Mouse (Mus musculus): ENCODE measurements around the gene Dnajb7. TPM values are rescaled to one million over a fixed set of nuclear protein-coding genes. Genes with fewer than 3 reads are reported as not detected.
"Not testable (repeated sequence)": the region's sequence is repeated elsewhere in the genome, so short reads cannot be mapped to it uniquely, and the experiment has no call there.

Dnajb7 gene
- polyA plus RNA-seq (2012): 0.03 and 0.04 TPM in 2 replicates

- peaks cover 6% of the 10 kb centered on the region for H3K36me3 ChIP-seq (ENCODE audit: control insufficient read depth)
- no peaks in the 10 kb centered on the region for H3K27me3 ChIP-seq (ENCODE audit: control insufficient read depth)
- TF ChIP-seq GATA1 (IDR thresholded peaks at IDR 0.05; ENCODE audit: low read length) (no peak), TAL1 (IDR thresholded peaks at IDR 0.05; ENCODE audit: low read length) (no peak)
- no peaks in the 10 kb centered on the region for H3K9me3 ChIP-seq (ENCODE audit: control insufficient read depth, low read length)
- peaks cover 3% of the 10 kb centered on the region; the same call in 1 of the 2 replicates for H3K4me1 ChIP-seq (ENCODE audit: control insufficient read depth)
- H3K4me3 ChIP-seq (replicated peaks): no peak within 1 kb of the TSS
These were observed at the start of gene Dnajb7 for GRCm38 (mm10) chr15:81408199-81408598. Gene Dnajb7 (minus strand): TSS chr15:81408299.

GRCm38 (mm10) chr15:81448463-81448862, 40.4 kb upstream of the Dnajb7 start:
- TF ChIP-seq TAL1 (IDR thresholded peaks at IDR 0.05; ENCODE audit: low read length): no peak
- TF ChIP-seq GATA1 (IDR thresholded peaks at IDR 0.05; ENCODE audit: low read length): no peak
- Histone ChIP-seq H3K27me3 (ENCODE audit: control insufficient read depth) (no peaks in the 10 kb centered on the region), H3K4me1 (ENCODE audit: control insufficient read depth) (no peaks in the 10 kb centered on the region), H3K4me3 (replicated peaks) (no peak overlapping the region), H3K36me3 (ENCODE audit: control insufficient read depth) (peaks cover 65% of the 10 kb centered on the region), H3K9me3 (ENCODE audit: control insufficient read depth, low read length) (no peaks in the 10 kb centered on the region)

- no peaks in the 10 kb centered on the region for H3K9me3 ChIP-seq (ENCODE audit: control insufficient read depth, low read length)
- no peaks in the 10 kb centered on the region for H3K27me3 ChIP-seq (ENCODE audit: control insufficient read depth)
- no peak overlapping the region for H3K4me3 ChIP-seq (replicated peaks)
- H3K4me1 ChIP-seq (ENCODE audit: control insufficient read depth): no peaks in the 10 kb centered on the region; the same call in 1 of the 2 replicates
- TF ChIP-seq TAL1 (IDR thresholded peaks at IDR 0.05; ENCODE audit: low read length) (no peak), GATA1 (IDR thresholded peaks at IDR 0.05; ENCODE audit: low read length) (no peak)
- peaks cover 44% of the 10 kb centered on the region for H3K36me3 ChIP-seq (ENCODE audit: control insufficient read depth)
These were observed 31.1 kb upstream of the Dnajb7 start for GRCm38 (mm10) chr15:81439236-81439635.

GRCm38 (mm10) chr15:81438345-81438744, 30.2 kb upstream of the Dnajb7 start:
- no peak overlapping the region for H3K4me3 ChIP-seq (replicated peaks)
- peaks cover 38% of the 10 kb centered on the region for H3K36me3 ChIP-seq (ENCODE audit: control insufficient read depth)
- H3K4me1 ChIP-seq (ENCODE audit: control insufficient read depth): no peaks in the 10 kb centered on the region; the same call in 1 of the 2 replicates
- TF ChIP-seq GATA1 (IDR thresholded peaks at IDR 0.05; ENCODE audit: low read length) (no peak), TAL1 (IDR thresholded peaks at IDR 0.05; ENCODE audit: low read length) (no peak)
- H3K9me3 ChIP-seq (ENCODE audit: control insufficient read depth, low read length): no peaks in the 10 kb centered on the region
- no peaks in the 10 kb centered on the region for H3K27me3 ChIP-seq (ENCODE audit: control insufficient read depth)

- TF ChIP-seq GATA1 (IDR thresholded peaks at IDR 0.05; ENCODE audit: low read length) (no peak), TAL1 (IDR thresholded peaks at IDR 0.05; ENCODE audit: low read length) (no peak)
- peaks cover 50% of the 10 kb centered on the region for H3K36me3 ChIP-seq (ENCODE audit: control insufficient read depth)
These were observed 23.1 kb upstream of the Dnajb7 start for GRCm38 (mm10) chr15:81431195-81431594.

GRCm38 (mm10) chr15:81427947-81428346, 19.8 kb upstream of the Dnajb7 start:
- Histone ChIP-seq H3K9me3 (ENCODE audit: control insufficient read depth, low read length) (no peaks in the 10 kb centered on the region), H3K4me3 (replicated peaks) (no peak overlapping the region), H3K27me3 (ENCODE audit: control insufficient read depth) (no peaks in the 10 kb centered on the region), H3K4me1 (ENCODE audit: control insufficient read depth) (peaks cover 13% of the 10 kb centered on the region), H3K36me3 (ENCODE audit: control insufficient read depth) (peaks cover 43% of the 10 kb centered on the region)
- TF ChIP-seq GATA1 (IDR thresholded peaks at IDR 0.05; ENCODE audit: low read length): no peak
- TF ChIP-seq TAL1 (IDR thresholded peaks at IDR 0.05; ENCODE audit: low read length): no peak

More at GRCm38 (mm10) chr15:81431195-81431594, 23.1 kb upstream of the Dnajb7 start:
- H3K4me1 ChIP-seq (ENCODE audit: control insufficient read depth): peaks cover 4% of the 10 kb centered on the region
- no peaks in the 10 kb centered on the region for H3K9me3 ChIP-seq (ENCODE audit: control insufficient read depth, low read length)
- no peaks in the 10 kb centered on the region for H3K27me3 ChIP-seq (ENCODE audit: control insufficient read depth)
- no peak overlapping the region for H3K4me3 ChIP-seq (replicated peaks)

GRCm38 (mm10) chr15:81425311-81425710, 17.2 kb upstream of the Dnajb7 start:
- no peaks in the 10 kb centered on the region for H3K9me3 ChIP-seq (ENCODE audit: control insufficient read depth, low read length)
- peaks cover 18% of the 10 kb centered on the region for H3K4me1 ChIP-seq (ENCODE audit: control insufficient read depth)
- no peaks in the 10 kb centered on the region for H3K27me3 ChIP-seq (ENCODE audit: control insufficient read depth)
- no peak for TF ChIP-seq TAL1 (IDR thresholded peaks at IDR 0.05; ENCODE audit: low read length)
- no peak for TF ChIP-seq GATA1 (IDR thresholded peaks at IDR 0.05; ENCODE audit: low read length)
- H3K36me3 ChIP-seq (ENCODE audit: control insufficient read depth): peaks cover 25% of the 10 kb centered on the region
- H3K4me3 ChIP-seq (replicated peaks): no peak overlapping the region

- TF ChIP-seq TAL1 (IDR thresholded peaks at IDR 0.05; ENCODE audit: low read length) (no peak), GATA1 (IDR thresholded peaks at IDR 0.05; ENCODE audit: low read length) (no peak)
- Histone ChIP-seq H3K27me3 (ENCODE audit: control insufficient read depth) (no peaks in the 10 kb centered on the region), H3K36me3 (ENCODE audit: control insufficient read depth) (peaks cover 22% of the 10 kb centered on the region), H3K4me3 (replicated peaks) (no peak overlapping the region), H3K9me3 (ENCODE audit: control insufficient read depth, low read length) (no peaks in the 10 kb centered on the region), H3K4me1 (ENCODE audit: control insufficient read depth) (peaks cover 28% of the 10 kb centered on the region)
These were observed 14.1 kb upstream of the Dnajb7 start for GRCm38 (mm10) chr15:81422156-81422681.

- H3K4me3 ChIP-seq (replicated peaks): no peak overlapping the region
- peaks cover 22% of the 10 kb centered on the region for H3K36me3 ChIP-seq (ENCODE audit: control insufficient read depth)
- TF ChIP-seq TAL1 (IDR thresholded peaks at IDR 0.05; ENCODE audit: low read length): no peak
- TF ChIP-seq GATA1 (IDR thresholded peaks at IDR 0.05; ENCODE audit: low read length): no peak
- H3K9me3 ChIP-seq (ENCODE audit: control insufficient read depth, low read length): no peaks in the 10 kb centered on the region
- H3K4me1 ChIP-seq (ENCODE audit: control insufficient read depth): peaks cover 36% of the 10 kb centered on the region
- H3K27me3 ChIP-seq (ENCODE audit: control insufficient read depth): no peaks in the 10 kb centered on the region
These were observed 13.4 kb upstream of the Dnajb7 start for GRCm38 (mm10) chr15:81421454-81421853.

GRCm38 (mm10) chr15:81418065-81418464, 10.0 kb upstream of the Dnajb7 start:
- H3K4me3 ChIP-seq (replicated peaks): no peak overlapping the region

GRCm38 (mm10) chr15:81416763-81417310, 8.7 kb upstream of the Dnajb7 start:
- H3K9me3 ChIP-seq (ENCODE audit: control insufficient read depth, low read length); H3K27me3 ChIP-seq (ENCODE audit: control insufficient read depth): not testable (repeated sequence)
- peak overlapping the region; percentile 38 for H3K4me3 ChIP-seq (replicated peaks)
- H3K36me3 ChIP-seq (ENCODE audit: control insufficient read depth): peaks cover 31% of the 10 kb centered on the region
- H3K4me1 ChIP-seq (ENCODE audit: control insufficient read depth): peaks cover 28% of the 10 kb centered on the region

More at GRCm38 (mm10) chr15:81418065-81418464, 10.0 kb upstream of the Dnajb7 start:
- no peaks in the 10 kb centered on the region for H3K9me3 ChIP-seq (ENCODE audit: control insufficient read depth, low read length)
- no peaks in the 10 kb centered on the region for H3K27me3 ChIP-seq (ENCODE audit: control insufficient read depth)
- no peak for TF ChIP-seq GATA1 (IDR thresholded peaks at IDR 0.05; ENCODE audit: low read length)
- no peak for TF ChIP-seq TAL1 (IDR thresholded peaks at IDR 0.05; ENCODE audit: low read length)
- H3K36me3 ChIP-seq (ENCODE audit: control insufficient read depth): peaks cover 33% of the 10 kb centered on the region
- H3K4me1 ChIP-seq (ENCODE audit: control insufficient read depth): peaks cover 31% of the 10 kb centered on the region
